Mouse (Mus musculus) stomach, embryonic 16.5 days (tissue): Measurements from ENCODE around the gene Dohh. TPM values are rescaled to one million over a fixed set of nuclear protein-coding genes. Genes with fewer than 3 reads are reported as not detected.
A peak's percentile ranks its signal among the peaks of the same experiment; 100 is the strongest.

ENCODE experiments used
- ATAC-seq: fragments of 200-750 bp; cut with Nextera tagmentation; 2 replicates; pipeline ENCODE4 v1.8.0; 2017; ENCODE audit warnings: moderate number of reproducible peaks, moderate TSS enrichment; ENCODE audit not compliant: insufficient read depth, low FRiP score
- H3K27ac ChIP-seq: fragments of 300-500 bp; sonication (generic); 2 replicates; pipeline ENCODE4 v1.5.1; 2014; ENCODE audit warnings: low read length
- H3K27me3 ChIP-seq: fragments of 300-500 bp; sonication (generic); 2 replicates; pipeline ENCODE4 v1.6.1; 2014; ENCODE audit warnings: low read length, control low read depth, mixed read lengths; ENCODE audit not compliant: control insufficient read depth, insufficient read depth
- H3K36me3 ChIP-seq: fragments of 300-500 bp; sonication (generic); 2 replicates; pipeline ENCODE4 v1.6.1; 2014; ENCODE audit warnings: low read length; ENCODE audit not compliant: control insufficient read depth, insufficient read depth
- H3K4me1 ChIP-seq: fragments of 300-500 bp; sonication (generic); 2 replicates; pipeline ENCODE4 v1.6.1; 2014; ENCODE audit warnings: low read length, control low read depth, mixed read lengths; ENCODE audit not compliant: control insufficient read depth, insufficient read depth
- H3K4me2 ChIP-seq: fragments of 300-500 bp; sonication (generic); 2 replicates; pipeline ENCODE4 v1.6.1; 2014; ENCODE audit warnings: low read depth, low read length, mixed read lengths
- H3K4me3 ChIP-seq: fragments of 300-500 bp; sonication (generic); replicated peaks from 2 replicates; pipeline ENCODE4 v1.5.1; 2014; ENCODE audit warnings: mild to moderate bottlenecking, low read length
- H3K9ac ChIP-seq: fragments of 300-500 bp; sonication (generic); 2 replicates; pipeline ENCODE4 v1.6.1; 2014; ENCODE audit warnings: low read length
- H3K9me3 ChIP-seq: fragments of 300-500 bp; sonication (generic); replicated peaks from 2 replicates; pipeline ENCODE4 v1.6.1; 2016; ENCODE audit warnings: low read length, control low read depth; ENCODE audit not compliant: control insufficient read depth
- WGBS: fragments of 180-500 bp; shearing (Covaris S2); extraction: QIAGEN DNeasy Blood & Tissue Kit; methylation state at CpG from one replicate; pipeline ENCODE4 v1.1.7; 2014; 5-methylcytosine and 5-hydroxymethylcytosine counted together
- polyA plus RNA-seq: library from polyadenylated mRNA; unstranded; fragments of >200 nt; fragmentation: Nextera tagmentation; extraction: Ambion mirVana; gene quantifications from 2 replicates; pipeline ENCODE4 v1.2.1, GENCODE M21; 2015

The Dohh gene
- polyA plus RNA-seq, 1 experiment from 2014 or later, result 79.6 TPM

- 3% methylated on average over 24 of the region's 26 CpGs for WGBS
- Histone ChIP-seq H3K36me3 (no peaks in the 10 kb centered on the region; the same call in none of the 2 replicates), H3K9me3 (no peaks in the 10 kb centered on the region), H3K27ac (peak overlapping the region; percentile 88), H3K4me3 (peak overlapping the region; percentile 40), H3K27me3 (no peaks in the 10 kb centered on the region), H3K4me2 (peak overlapping the region; percentile 64), H3K9ac (peak overlapping the region; percentile 69), H3K4me1 (peaks cover 68% of the 10 kb centered on the region)
- peak; percentile 73 for ATAC-seq
These were observed 32.5 kb downstream of the Dohh start for GRCm38 (mm10) chr10:81416581-81417226.

GRCm38 (mm10) chr10:81417227-81418215, 33.3 kb downstream of the Dohh start:
- no peak for ATAC-seq
- Histone ChIP-seq H3K4me1 (peaks cover 60% of the 10 kb centered on the region), H3K9ac (peak overlapping the region; percentile 69), H3K4me2 (peak overlapping the region; percentile 64), H3K36me3 (no peaks in the 10 kb centered on the region; the same call in none of the 2 replicates), H3K4me3 (peak overlapping the region; percentile 40), H3K9me3 (no peaks in the 10 kb centered on the region), H3K27ac (peak overlapping the region; percentile 88), H3K27me3 (no peaks in the 10 kb centered on the region)
- 48% methylated on average over 12 of the region's 12 CpGs for WGBS

GRCm38 (mm10) chr10:81418216-81419070, 34.2 kb downstream of the Dohh start:
- ATAC-seq, result no peak
- Histone ChIP-seq H3K4me2 (no peak overlapping the region), H3K9me3 (no peaks in the 10 kb centered on the region), H3K4me1 (peaks cover 51% of the 10 kb centered on the region), H3K36me3 (no peaks in the 10 kb centered on the region; the same call in 1 of the 2 replicates), H3K4me3 (no peak overlapping the region), H3K9ac (peak overlapping the region; percentile 16; the same call in 1 of the 2 replicates), H3K27ac (no peak overlapping the region), H3K27me3 (no peaks in the 10 kb centered on the region)
- WGBS, result 59% methylated on average over 11 of the region's 11 CpGs

- Histone ChIP-seq H3K4me2 (no peak overlapping the region), H3K27ac (no peak overlapping the region), H3K9ac (peak overlapping the region; percentile 16; the same call in 1 of the 2 replicates), H3K36me3 (no peaks in the 10 kb centered on the region; the same call in 1 of the 2 replicates), H3K27me3 (no peaks in the 10 kb centered on the region), H3K4me1 (peaks cover 48% of the 10 kb centered on the region), H3K4me3 (no peak overlapping the region), H3K9me3 (no peaks in the 10 kb centered on the region)
- 92% methylated on average over 10 of the region's 10 CpGs for WGBS
- no peak for ATAC-seq
These were observed 35.1 kb downstream of the Dohh start for GRCm38 (mm10) chr10:81419111-81419928.

- no peak overlapping the region for H3K27ac ChIP-seq
- H3K4me3 ChIP-seq, result no peak overlapping the region
- H3K4me1 ChIP-seq, result peaks cover 48% of the 10 kb centered on the region
- H3K9ac ChIP-seq, result no peak overlapping the region
- no peaks in the 10 kb centered on the region for H3K27me3 ChIP-seq
- no peak overlapping the region for H3K4me2 ChIP-seq
- WGBS, result 85% methylated on average over 40 of the region's 40 CpGs
- H3K9me3 ChIP-seq, result no peaks in the 10 kb centered on the region
- no peaks in the 10 kb centered on the region; the same call in 1 of the 2 replicates for H3K36me3 ChIP-seq
- ATAC-seq, result no peak
These were observed 36.1 kb downstream of the Dohh start for GRCm38 (mm10) chr10:81420191-81420767.

GRCm38 (mm10) chr10:81421041-81421796, 37.0 kb downstream of the Dohh start:
- Histone ChIP-seq H3K27ac (no peak overlapping the region), H3K9me3 (no peaks in the 10 kb centered on the region), H3K4me1 (peaks cover 43% of the 10 kb centered on the region), H3K27me3 (no peaks in the 10 kb centered on the region), H3K4me2 (no peak overlapping the region), H3K9ac (no peak overlapping the region), H3K36me3 (no peaks in the 10 kb centered on the region; the same call in 1 of the 2 replicates), H3K4me3 (no peak overlapping the region)
- ATAC-seq, result no peak
- 74% methylated on average over 4 of the region's 4 CpGs for WGBS

- H3K36me3 ChIP-seq, result no peaks in the 10 kb centered on the region; the same call in 1 of the 2 replicates
- H3K27me3 ChIP-seq, result no peaks in the 10 kb centered on the region
- no peaks in the 10 kb centered on the region for H3K9me3 ChIP-seq
- no peak overlapping the region for H3K9ac ChIP-seq
- no peak overlapping the region for H3K4me2 ChIP-seq
- no peak overlapping the region for H3K27ac ChIP-seq
- 65% methylated on average over 5 of the region's 5 CpGs for WGBS
- peaks cover 37% of the 10 kb centered on the region for H3K4me1 ChIP-seq
- no peak for ATAC-seq
- H3K4me3 ChIP-seq, result no peak overlapping the region
These were observed 37.5 kb downstream of the Dohh start for GRCm38 (mm10) chr10:81421797-81422100.
